Mouse (Mus musculus) kidney, embryonic 16.5 days (tissue): ENCODE results near the gene Sc5d. TPM values are rescaled to one million over a fixed set of nuclear protein-coding genes. Genes with fewer than 3 reads are reported as not detected.

Source experiments
- ATAC-seq: fragments of 200-750 bp; cut with Nextera tagmentation; 2 replicates; pipeline ENCODE4 v1.8.0; 2017; ENCODE audit warnings: moderate TSS enrichment; ENCODE audit not compliant: low FRiP score, low TSS enrichment
- H3K27ac ChIP-seq: fragments of 300-500 bp; sonication (generic); 2 replicates; pipeline ENCODE4 v1.5.1; 2014; ENCODE audit warnings: low read length
- H3K27me3 ChIP-seq: fragments of 300-500 bp; sonication (generic); 2 replicates; pipeline ENCODE4 v1.6.1; 2014; ENCODE audit warnings: low read length, control low read depth, mixed read lengths; ENCODE audit not compliant: insufficient read depth
- H3K36me3 ChIP-seq: fragments of 300-500 bp; sonication (generic); 2 replicates; pipeline ENCODE4 v1.6.1; 2014; ENCODE audit warnings: low read length, control low read depth, mixed read lengths; ENCODE audit not compliant: insufficient read depth
- H3K4me1 ChIP-seq: fragments of 300-500 bp; sonication (generic); 2 replicates; pipeline ENCODE4 v1.6.1; 2014; ENCODE audit warnings: low read length, control low read depth, mixed read lengths; ENCODE audit not compliant: insufficient read depth
- H3K4me2 ChIP-seq: fragments of 300-500 bp; sonication (generic); replicated peaks from 2 replicates; pipeline ENCODE4 v1.6.1; 2014; ENCODE audit warnings: low read depth, low read length
- H3K4me3 ChIP-seq: fragments of 300-500 bp; sonication (generic); 2 replicates; pipeline ENCODE4 v1.5.1; 2014; ENCODE audit warnings: mild to moderate bottlenecking, low read length
- H3K9ac ChIP-seq: fragments of 300-500 bp; sonication (generic); replicated peaks from 2 replicates; pipeline ENCODE4 v1.6.1; 2014; ENCODE audit warnings: low read length
- H3K9me3 ChIP-seq: fragments of 300-500 bp; sonication (generic); 2 replicates; pipeline ENCODE4 v1.6.1; 2016; ENCODE audit warnings: low read length, control low read depth
- WGBS: fragments of 180-500 bp; shearing (Covaris S2); extraction: QIAGEN DNeasy Blood & Tissue Kit; methylation state at CpG from one replicate; pipeline ENCODE4 v1.1.7; 2014; 5-methylcytosine and 5-hydroxymethylcytosine counted together
- polyA plus RNA-seq: library from polyadenylated mRNA; unstranded; fragments of >200 nt; fragmentation: Nextera tagmentation; extraction: Ambion mirVana; gene quantifications from 2 replicates; pipeline ENCODE4 v1.2.1, GENCODE M21; 2015

Gene Sc5d
- polyA plus RNA-seq, 1 experiment from 2014 or later = 33.8 TPM

- Histone ChIP-seq H3K4me1 (peaks cover 13% of the 10 kb centered on the region; the same call in 1 of the 2 replicates), H3K27me3 (no peaks in the 10 kb centered on the region), H3K9ac (no peak overlapping the region), H3K36me3 (no peaks in the 10 kb centered on the region), H3K27ac (no peak overlapping the region; the same call in 1 of the 2 replicates), H3K4me3 (no peak overlapping the region), H3K9me3 (no peaks in the 10 kb centered on the region), H3K4me2 (no peak overlapping the region)
- ATAC-seq = peak; percentile 51; the same call in 1 of the 2 replicates
- WGBS = 38% methylated on average over 1 of the region's 1 CpGs
Measured at GRCm38 (mm10) chr9:42206750-42207149, 57.3 kb downstream of the Sc5d start.

DNA sequence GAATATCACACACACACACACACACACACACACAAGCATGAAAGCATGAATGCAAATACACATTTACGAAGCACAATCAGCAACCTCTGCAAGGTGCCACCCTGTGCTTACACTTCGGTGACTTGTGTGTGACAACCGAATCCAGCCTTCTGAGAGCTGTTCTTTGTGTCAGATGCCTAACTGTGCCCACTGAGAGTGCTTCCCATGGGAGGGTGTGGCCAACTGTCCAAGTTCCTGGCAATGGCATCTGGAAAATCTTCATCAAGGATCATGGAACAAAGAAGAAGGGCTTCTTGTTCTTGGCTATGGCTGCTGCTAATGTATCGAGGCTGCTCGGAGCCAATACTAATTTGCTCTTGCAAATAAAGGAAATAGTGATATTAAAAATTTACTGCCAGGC is 61.8 kb downstream of the Sc5d start:
- ATAC-seq = no peak
- H3K9me3 ChIP-seq = no peaks in the 10 kb centered on the region
- H3K4me2 ChIP-seq = no peak overlapping the region
- peaks cover 11% of the 10 kb centered on the region; the same call in 1 of the 2 replicates for H3K4me1 ChIP-seq
- no peaks in the 10 kb centered on the region for H3K27me3 ChIP-seq
- no peak overlapping the region for H3K4me3 ChIP-seq
- no peak overlapping the region for H3K9ac ChIP-seq
- H3K36me3 ChIP-seq = no peaks in the 10 kb centered on the region
- H3K27ac ChIP-seq = no peak overlapping the region
- WGBS = 86% methylated on average over 5 of the region's 5 CpGs

Other genes starting within 250 kb of the Sc5d start
- gene Sorl1, start 140.0 kb downstream of the Sc5d start, polyA plus RNA-seq = 11.3 and 12.5 TPM in 2 replicates
- gene Tecta, start 135.7 kb upstream of the Sc5d start, polyA plus RNA-seq = 0.10 and 0.19 TPM in 2 replicates
- gene Tbcel, start 243.6 kb upstream of the Sc5d start, polyA plus RNA-seq = 4.7 and 5.9 TPM in 2 replicates